Mouse (Mus musculus) CD4-positive, CD25-positive, alpha-beta regulatory T cell, adult 4 months (primary cell): ENCODE data around the gene D5Ertd579e. TPM values are rescaled to one million over a fixed set of nuclear protein-coding genes. Genes with fewer than 3 reads are reported as not detected.

Source experiments
- ATAC-seq: one replicate; pipeline ENCODE4 v1.8.0; 2017
- polyA plus RNA-seq, 2 experiments: library from polyadenylated mRNA; unstranded; fragments of 100-300 nt; shearing (Covaris generic); gene quantifications; one replicate each; pipeline ENCODE4 v1.2.1; 2017

The D5Ertd579e gene
- polyA plus RNA-seq, 2 experiments from 2014 or later: 32.6 to 34.7 TPM

- no peak for ATAC-seq
Measured at GRCm38 (mm10) chr5:36720219-36720618, 24.4 kb upstream of the D5Ertd579e start.

DNA sequence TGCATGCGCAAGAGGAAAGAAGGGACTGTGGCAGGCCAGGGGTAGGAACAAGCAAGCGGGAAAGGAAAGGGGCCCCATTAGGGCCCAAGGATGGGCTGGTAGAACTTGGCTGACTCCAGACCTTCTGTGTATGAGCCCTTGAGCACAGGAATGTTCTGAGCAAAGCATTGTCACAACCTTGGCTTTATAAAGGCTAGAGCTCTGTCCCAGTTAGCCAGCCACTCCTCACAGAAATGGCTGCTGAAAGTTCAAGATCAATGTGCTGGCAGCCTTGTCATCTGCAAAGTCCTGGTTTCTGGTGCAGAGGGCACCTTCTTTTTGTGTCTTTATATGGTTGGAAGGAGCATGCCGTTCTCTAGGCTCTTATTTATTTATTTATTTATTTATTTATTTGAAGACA is 23.8 kb upstream of the D5Ertd579e start:
- no peak for ATAC-seq

- no peak for ATAC-seq
Measured at GRCm38 (mm10) chr5:36719135-36719534, 23.3 kb upstream of the D5Ertd579e start.

- ATAC-seq: no peak
Measured at GRCm38 (mm10) chr5:36717889-36718288, 22.1 kb upstream of the D5Ertd579e start.

DNA sequence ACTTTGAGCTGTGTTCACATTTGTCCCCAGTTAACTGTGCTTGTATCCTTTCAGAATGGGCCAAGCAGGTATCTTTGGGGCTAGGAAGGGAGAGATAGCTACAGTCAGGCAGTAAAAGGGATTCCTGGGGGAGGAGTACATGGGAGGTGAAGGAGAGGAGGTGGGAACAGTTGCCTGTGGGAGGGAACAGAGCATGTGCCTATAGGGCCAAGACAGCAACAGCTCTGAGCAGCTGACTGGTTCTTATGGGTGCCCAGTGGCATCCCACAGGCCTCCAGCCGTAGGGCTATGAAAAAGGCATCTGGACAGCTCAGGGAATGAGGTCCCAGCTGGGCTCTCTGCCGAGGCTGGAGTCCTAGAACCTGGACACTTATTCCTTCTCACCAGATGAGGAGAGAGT is 21.0 kb upstream of the D5Ertd579e start:
- no peak for ATAC-seq

GRCm38 (mm10) chr5:36714832-36715231 is 19.0 kb upstream of the D5Ertd579e start:
- no peak for ATAC-seq

GRCm38 (mm10) chr5:36713693-36714092 is 17.9 kb upstream of the D5Ertd579e start:
- no peak for ATAC-seq

- peak; percentile 100 for ATAC-seq
Measured at GRCm38 (mm10) chr5:36712553-36713534, 17.0 kb upstream of the D5Ertd579e start.

- ATAC-seq: no peak
Measured at GRCm38 (mm10) chr5:36711863-36712262, 16.0 kb upstream of the D5Ertd579e start.

DNA sequence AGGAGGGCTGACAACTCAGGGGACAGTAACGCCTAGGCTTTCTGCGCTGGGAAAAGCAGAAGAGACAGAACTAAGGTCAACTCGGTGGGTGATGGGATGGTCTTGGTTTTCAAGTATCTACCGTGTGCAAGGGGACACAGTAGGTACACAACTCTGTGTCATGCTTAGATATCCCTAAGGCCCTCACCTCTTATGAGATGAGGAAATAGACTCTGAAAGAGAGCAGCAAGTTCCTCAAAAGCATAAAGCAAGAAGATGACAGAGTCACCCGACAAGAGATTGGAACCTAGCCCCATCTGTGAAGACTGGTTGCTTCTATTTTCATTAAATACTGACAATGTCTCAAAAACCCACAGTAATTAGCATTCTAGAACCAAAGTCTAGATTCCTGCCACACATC is 10.0 kb upstream of the D5Ertd579e start:
- ATAC-seq: no peak

- no peak for ATAC-seq
Measured at GRCm38 (mm10) chr5:36705390-36705789, 9.6 kb upstream of the D5Ertd579e start.

DNA sequence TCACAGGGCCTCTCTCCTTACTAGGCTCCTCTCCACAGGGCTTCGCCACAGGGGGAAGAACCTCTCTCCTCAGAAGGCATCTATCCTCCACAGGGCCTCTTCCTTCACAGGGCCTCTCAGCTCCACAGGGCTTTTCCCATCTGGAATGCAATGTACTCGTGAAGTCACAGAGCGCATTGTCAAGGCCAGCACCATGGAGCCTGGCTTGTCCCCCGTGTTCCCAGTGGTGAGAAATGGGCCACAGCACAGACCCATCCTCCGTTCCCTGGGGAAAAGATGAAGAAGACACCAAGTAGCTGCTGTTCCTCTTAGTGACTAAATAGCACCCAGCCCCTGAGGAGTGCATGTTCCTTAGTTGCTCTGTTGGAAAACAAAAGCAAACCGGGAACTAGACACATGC is 8.9 kb upstream of the D5Ertd579e start:
- no peak for ATAC-seq

DNA sequence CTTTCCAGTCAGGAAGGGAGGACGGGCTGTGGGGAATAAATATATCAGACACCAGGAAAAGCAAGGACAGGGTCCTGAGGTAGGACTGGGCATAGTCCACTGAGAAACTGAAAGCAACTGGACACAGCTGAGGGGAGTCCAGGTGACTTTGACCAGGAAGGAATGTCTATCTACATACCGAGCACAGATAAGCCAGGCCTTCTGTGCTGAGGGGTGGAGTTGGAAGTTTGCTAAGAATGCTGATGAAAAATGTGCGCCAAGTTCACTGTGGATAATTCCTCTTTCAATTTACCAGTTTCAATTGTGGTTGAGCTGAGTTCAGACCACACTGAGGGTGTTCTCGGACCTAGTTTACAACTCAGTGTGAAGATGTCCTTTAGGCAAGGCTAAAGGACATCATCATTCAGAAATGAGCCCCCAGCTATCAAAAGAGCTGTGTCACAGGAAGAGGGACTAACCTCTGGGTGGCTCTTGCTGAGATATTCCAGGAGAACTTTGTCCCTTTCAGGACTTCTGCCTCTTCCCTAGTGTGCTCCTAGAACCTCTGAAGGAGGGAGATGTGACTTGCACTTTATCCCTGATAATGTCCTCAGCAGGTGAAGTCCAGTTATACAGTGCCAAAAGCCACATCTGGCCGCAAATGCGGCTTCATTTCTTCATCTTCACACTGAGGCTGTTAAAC is 5.3 kb upstream of the D5Ertd579e start:
- ATAC-seq: no peak

GRCm38 (mm10) chr5:36698689-36699088 is 2.9 kb upstream of the D5Ertd579e start:
- ATAC-seq: no peak

DNA sequence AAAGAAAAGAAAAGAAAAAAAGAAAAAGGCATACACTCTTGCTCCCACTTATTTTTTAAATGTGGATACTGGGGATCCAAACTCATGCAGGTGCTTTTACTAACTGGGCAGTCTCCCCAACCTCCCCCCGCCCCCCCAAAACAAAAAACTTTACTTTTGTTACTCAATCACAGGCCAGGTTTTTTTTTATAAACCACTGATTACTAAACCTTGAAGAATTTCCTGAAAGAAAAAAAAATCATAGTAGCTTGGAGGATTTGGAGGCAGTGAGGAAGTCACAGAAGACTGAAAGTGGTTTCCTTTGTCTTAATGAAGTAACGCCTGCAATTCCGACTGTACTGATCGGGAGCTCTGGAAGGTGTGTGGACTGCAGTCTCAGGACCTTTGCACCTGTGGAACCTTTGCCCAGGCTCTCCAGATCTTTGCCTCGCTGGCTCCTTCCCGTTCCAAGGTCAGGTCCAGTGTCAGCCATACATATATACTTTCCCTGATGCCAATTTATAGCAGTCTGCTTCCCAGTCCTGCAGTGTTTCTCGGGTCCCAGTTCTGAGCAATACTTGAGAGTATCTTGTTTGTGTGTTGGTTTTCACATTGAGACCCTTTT is 2.3 kb upstream of the D5Ertd579e start:
- no peak for ATAC-seq

- ATAC-seq: no peak
Measured at GRCm38 (mm10) chr5:36696504-36697300, 878 bp upstream of the D5Ertd579e start.

- ATAC-seq: no peak
Measured at GRCm38 (mm10) chr5:36695005-36695404, 819 bp downstream of the D5Ertd579e start.

DNA sequence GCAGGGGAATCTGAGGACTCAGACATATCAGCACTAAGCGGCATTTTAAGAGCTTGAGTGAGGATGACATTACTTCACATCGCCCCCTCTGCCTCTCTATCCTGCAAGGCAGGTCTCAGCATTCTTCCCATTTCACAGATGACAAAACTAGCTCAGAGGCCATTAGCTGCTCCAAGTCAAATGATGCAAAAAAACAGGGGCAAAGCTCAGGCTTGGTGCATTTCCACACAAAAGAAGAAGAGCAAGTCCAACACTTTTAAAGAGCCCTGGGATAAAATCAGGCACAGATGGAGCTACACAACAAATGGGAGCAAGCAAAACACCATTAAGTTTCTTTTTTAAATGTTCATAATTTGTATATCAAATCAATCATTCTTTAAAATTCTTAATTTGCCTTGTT is 2.2 kb downstream of the D5Ertd579e start:
- ATAC-seq: no peak

DNA sequence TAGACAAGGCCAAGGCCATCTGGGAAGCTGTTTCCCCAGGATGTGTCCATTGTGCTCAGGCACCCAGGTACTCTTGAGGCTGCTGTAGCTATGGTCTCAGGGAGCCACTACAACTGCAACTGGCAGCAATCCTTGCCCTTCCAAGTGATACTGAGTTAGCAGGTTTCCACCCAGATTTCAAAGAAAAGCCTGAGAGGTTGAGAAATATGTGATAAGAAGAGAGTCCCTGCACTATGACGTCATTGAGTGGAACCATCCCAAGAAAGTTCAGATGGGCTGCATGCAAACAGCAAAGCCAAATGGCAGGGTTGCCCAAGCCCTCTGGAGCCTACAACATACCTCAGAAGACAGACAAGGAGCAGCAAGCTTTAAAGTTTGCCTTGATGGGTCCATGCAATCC is 4.4 kb downstream of the D5Ertd579e start:
- no peak for ATAC-seq

DNA sequence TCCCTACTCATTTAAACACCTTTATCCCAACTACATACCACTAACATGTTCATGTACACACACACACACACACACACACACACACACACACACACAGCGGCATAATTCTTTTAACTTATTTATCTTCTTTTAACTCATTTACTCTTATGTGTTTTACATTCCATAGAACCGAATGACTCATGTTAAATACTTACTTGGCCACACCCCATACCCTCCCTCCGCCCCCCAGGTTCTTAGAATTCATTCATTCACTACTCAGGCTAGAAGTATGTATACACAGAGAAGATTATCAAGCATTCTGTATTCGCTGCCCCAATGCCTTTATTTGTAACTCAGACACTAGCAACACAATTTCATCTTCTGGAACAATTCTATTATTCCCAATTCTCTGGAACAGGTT is 10.7 kb downstream of the D5Ertd579e start:
- ATAC-seq: no peak

DNA sequence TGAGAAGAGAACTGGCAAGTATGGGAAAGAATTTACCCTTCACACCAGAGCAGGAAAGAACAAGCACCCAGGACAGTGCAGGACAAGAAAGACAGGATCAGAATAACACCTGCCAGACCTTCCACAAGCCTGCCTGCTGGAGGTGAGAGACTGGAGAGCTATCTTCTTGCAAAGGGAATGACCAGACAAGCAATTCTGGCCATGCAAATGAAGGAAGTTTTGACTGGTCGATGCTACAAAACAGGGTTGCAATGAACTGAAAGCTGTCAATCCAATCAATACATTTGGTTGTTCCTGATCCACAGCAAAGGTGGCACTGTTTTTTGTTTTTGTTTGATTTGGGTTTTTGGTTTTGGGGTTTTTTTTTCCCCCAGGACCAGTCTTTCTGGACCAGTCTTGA is 12.2 kb downstream of the D5Ertd579e start:
- no peak for ATAC-seq

GRCm38 (mm10) chr5:36681219-36681618 is 14.6 kb downstream of the D5Ertd579e start:
- ATAC-seq: no peak
